In genomic region chr7:80401860-80402641, GRCm38 (mm10) we compare ENCODE assay signal across 8 mouse cellular contexts. TPM values are rescaled to one million over a fixed set of nuclear protein-coding genes. Genes with fewer than 3 reads are reported as not detected.
DNase-seq lines count a peak whose midpoint lies in the region; ATAC-seq and TF ChIP-seq lines count a peak whose summit lies in the region.

No protein-coding gene starts in this region.

- H3K36me3 ChIP-seq in hindbrain, embryonic 12.5 days: peaks cover 4% of the 10 kb centered on the region; the same call in 1 of the 2 replicates
- H3K36me3 ChIP-seq in limb, embryonic 14.5 days (ENCODE audit: control insufficient read depth, insufficient read depth, low read length): peaks cover 13% of the 10 kb centered on the region; the same call in 1 of the 2 replicates
- peaks cover 12% of the 10 kb centered on the region; the same call in 1 of the 2 replicates for H3K36me3 ChIP-seq in midbrain, embryonic 14.5 days (ENCODE audit: control insufficient read depth, insufficient read depth, low read length)

- peaks cover 29% of the 10 kb centered on the region for H3K4me1 ChIP-seq in hindbrain, embryonic 12.5 days
- H3K4me1 ChIP-seq in limb, embryonic 14.5 days (ENCODE audit: control insufficient read depth, insufficient read depth, low read length): peaks cover 24% of the 10 kb centered on the region
- peaks cover 14% of the 10 kb centered on the region for H3K4me1 ChIP-seq in midbrain, embryonic 14.5 days (ENCODE audit: control insufficient read depth, insufficient read depth, low read length)

- peak overlapping the region; percentile 82 for H3K27ac ChIP-seq in hindbrain, embryonic 12.5 days
- peak overlapping the region; percentile 93 for H3K27ac ChIP-seq in limb, embryonic 14.5 days (replicated peaks; ENCODE audit: low read depth, low read length)
- peak overlapping the region; percentile 83 for H3K27ac ChIP-seq in midbrain, embryonic 14.5 days (replicated peaks; ENCODE audit: low read depth, low read length)

- TF ChIP-seq POLR2A in limb, embryonic 14.5 days (IDR thresholded peaks at IDR 0.05; ENCODE audit: borderline replicate concordance, extremely low read depth, insufficient read depth, insufficient read length): no peak

- no peaks in the 10 kb centered on the region for H3K9me3 ChIP-seq in hindbrain, embryonic 12.5 days (replicated peaks)
- H3K9me3 ChIP-seq in limb, embryonic 14.5 days (ENCODE audit: control insufficient read depth, low read length): no peaks in the 10 kb centered on the region
- no peaks in the 10 kb centered on the region for H3K9me3 ChIP-seq in midbrain, embryonic 14.5 days (ENCODE audit: control insufficient read depth, low read length)

- peak overlapping the region; percentile 95 for H3K9ac ChIP-seq in hindbrain, embryonic 12.5 days
- peak overlapping the region; percentile 97 for H3K9ac ChIP-seq in limb, embryonic 14.5 days (ENCODE audit: low read depth, low read length, severe bottlenecking)
- peak overlapping the region; percentile 92 for H3K9ac ChIP-seq in midbrain, embryonic 14.5 days (replicated peaks; ENCODE audit: low read length)

- peak; percentile 31 for DNase-seq in ES-CJ7 (ENCODE audit: low read depth, low spot score)
- DNase-seq in adrenal gland, postnatal 10 days: peak; percentile 68
- DNase-seq in limb, embryonic 14.5 days (ENCODE audit: low spot score): peak; percentile 21
- DNase-seq in midbrain, embryonic 14.5 days: peak; percentile 58
- peak; percentile 37 for DNase-seq in thymus, postnatal 0 days (ENCODE audit: low spot score)
- DNase-seq in frontal cortex, postnatal 10 days (ENCODE audit: low spot score in 2 of 2): no peak

- H3K4me2 ChIP-seq in hindbrain, embryonic 12.5 days (replicated peaks): peak overlapping the region; percentile 90
- H3K4me2 ChIP-seq in limb, embryonic 14.5 days (replicated peaks; ENCODE audit: low read depth, low read length, severe bottlenecking): peak overlapping the region; percentile 87
- H3K4me2 ChIP-seq in midbrain, embryonic 14.5 days (ENCODE audit: low read length): peak overlapping the region; percentile 92

- WGBS in hindbrain, embryonic 12.5 days: under 1% methylated on average over 81 of the region's 102 CpGs
- WGBS in limb, embryonic 14.5 days: 0% methylated on average over 10 of the region's 102 CpGs
- WGBS in midbrain, embryonic 14.5 days: under 1% methylated on average over 96 of the region's 102 CpGs

- H3K4me3 ChIP-seq in hindbrain, embryonic 12.5 days: peak overlapping the region; percentile 94
- H3K4me3 ChIP-seq in limb, embryonic 14.5 days (replicated peaks; ENCODE audit: low read length): peak overlapping the region; percentile 89
- peak overlapping the region; percentile 82 for H3K4me3 ChIP-seq in midbrain, embryonic 14.5 days (replicated peaks; ENCODE audit: low read depth, low read length)

- peaks cover 17% of the 10 kb centered on the region for H3K27me3 ChIP-seq in hindbrain, embryonic 12.5 days
- no peaks in the 10 kb centered on the region for H3K27me3 ChIP-seq in limb, embryonic 14.5 days (ENCODE audit: control insufficient read depth, insufficient read depth, low read length)
- H3K27me3 ChIP-seq in midbrain, embryonic 14.5 days (ENCODE audit: control insufficient read depth, insufficient read depth, low read length): 0 out of 2 replicates have a peak, but pooled peaks cover 8% of the 10 kb centered on the region

- peak; percentile 22; the same call in 1 of the 2 replicates for ATAC-seq in erythroid progenitor cell, adult 5-6 weeks (replicated peaks; ENCODE audit: low FRiP score, poor library complexity, severe bottlenecking)
- peak; percentile 43 for ATAC-seq in hindbrain, embryonic 12.5 days (ENCODE audit: low FRiP score)
- peak; percentile 38 for ATAC-seq in limb, embryonic 14.5 days (ENCODE audit: low FRiP score, low read depth)
- peak; percentile 60 for ATAC-seq in midbrain, embryonic 14.5 days (ENCODE audit: low FRiP score, low TSS enrichment)

RNA-seq across cellular contexts. Expression of gene Furin, which starts 3.2 kb away (rescaled TPM):
- total RNA-seq in adrenal gland, postnatal 10 days (2021): 100 to 1,000 TPM; 113 to 129 TPM
- total RNA-seq in erythroid progenitor cell, adult 5-6 weeks (2015; ENCODE audit: low replicate concordance): 22.7 and 51.1 TPM in 2 replicates
- 24.6 and 28.2 TPM in 2 replicates for total RNA-seq in erythroid progenitor cell, adult 5-6 weeks (2017; ENCODE audit: low replicate concordance)
- 6.1 and 6.9 TPM in 2 replicates for polyA plus RNA-seq in hindbrain, embryonic 12.5 days (2016; fragmentation: Nextera tagmentation; extraction: Ambion mirVana)
- polyA plus RNA-seq in limb, embryonic 14.5 days (2012; rRNA removed): 40.5 and 58.3 TPM in 2 replicates
- 17.0 and 19.8 TPM in 2 replicates for polyA plus RNA-seq in limb, embryonic 14.5 days (2014; fragmentation: Nextera tagmentation; extraction: Ambion mirVana)
- polyA plus RNA-seq in midbrain, embryonic 14.5 days (2014; fragmentation: Nextera tagmentation; extraction: Ambion mirVana): 4.6 and 4.9 TPM in 2 replicates
- 6.8 and 9.1 TPM in 2 replicates for polyA plus RNA-seq in thymus, postnatal 0 days (2015; fragmentation: Nextera tagmentation; extraction: Ambion mirVana)

RNA-seq across cellular contexts. Expression of gene Fes, which starts 14.3 kb away (rescaled TPM):
- 10 to 100 TPM; 13.2 to 17.1 TPM for total RNA-seq in adrenal gland, postnatal 10 days (2021)
- 31.0 and 53.2 TPM in 2 replicates for total RNA-seq in erythroid progenitor cell, adult 5-6 weeks (2015; ENCODE audit: low replicate concordance)
- total RNA-seq in erythroid progenitor cell, adult 5-6 weeks (2017; ENCODE audit: low replicate concordance): 9.1 and 17.2 TPM in 2 replicates
- polyA plus RNA-seq in hindbrain, embryonic 12.5 days (2016; fragmentation: Nextera tagmentation; extraction: Ambion mirVana): 10.2 and 11.8 TPM in 2 replicates
- 23.5 and 26.0 TPM in 2 replicates for polyA plus RNA-seq in limb, embryonic 14.5 days (2012; rRNA removed)
- polyA plus RNA-seq in limb, embryonic 14.5 days (2014; fragmentation: Nextera tagmentation; extraction: Ambion mirVana): 12.6 and 14.5 TPM in 2 replicates
- polyA plus RNA-seq in midbrain, embryonic 14.5 days (2014; fragmentation: Nextera tagmentation; extraction: Ambion mirVana): 1.6 and 3.2 TPM in 2 replicates
- 7.3 and 7.8 TPM in 2 replicates for polyA plus RNA-seq in thymus, postnatal 0 days (2015; fragmentation: Nextera tagmentation; extraction: Ambion mirVana)

RNA-seq across cellular contexts. Expression of gene Man2a2, which starts 30.9 kb away (rescaled TPM):
- total RNA-seq in adrenal gland, postnatal 10 days (2021): 10 to 100 TPM; 56.2 to 93.5 TPM
- total RNA-seq in erythroid progenitor cell, adult 5-6 weeks (2015; ENCODE audit: low replicate concordance): 6.5 and 13.0 TPM in 2 replicates
- total RNA-seq in erythroid progenitor cell, adult 5-6 weeks (2017; ENCODE audit: low replicate concordance): 5.1 and 7.8 TPM in 2 replicates
- polyA plus RNA-seq in hindbrain, embryonic 12.5 days (2016; fragmentation: Nextera tagmentation; extraction: Ambion mirVana): 27.2 and 30.9 TPM in 2 replicates
- polyA plus RNA-seq in limb, embryonic 14.5 days (2012; rRNA removed): 64.8 and 89.1 TPM in 2 replicates
- 14.8 and 18.4 TPM in 2 replicates for polyA plus RNA-seq in limb, embryonic 14.5 days (2014; fragmentation: Nextera tagmentation; extraction: Ambion mirVana)
- 18.1 and 19.5 TPM in 2 replicates for polyA plus RNA-seq in midbrain, embryonic 14.5 days (2014; fragmentation: Nextera tagmentation; extraction: Ambion mirVana)
- 7.1 and 10.3 TPM in 2 replicates for polyA plus RNA-seq in thymus, postnatal 0 days (2015; fragmentation: Nextera tagmentation; extraction: Ambion mirVana)

RNA-seq across cellular contexts. Expression of gene Hddc3, which starts 59.1 kb away (rescaled TPM):
- total RNA-seq in adrenal gland, postnatal 10 days (2021): 10 to 100 TPM; 45.3 to 54.8 TPM
- total RNA-seq in erythroid progenitor cell, adult 5-6 weeks (2015; ENCODE audit: low replicate concordance): 1.3 and 24.9 TPM in 2 replicates
- 4.4 TPM in 1 of 2 replicates, not detected in the other for total RNA-seq in erythroid progenitor cell, adult 5-6 weeks (2017; ENCODE audit: low replicate concordance)
- polyA plus RNA-seq in hindbrain, embryonic 12.5 days (2016; fragmentation: Nextera tagmentation; extraction: Ambion mirVana): 20.2 and 22.0 TPM in 2 replicates
- polyA plus RNA-seq in limb, embryonic 14.5 days (2012; rRNA removed): 48.8 and 50.4 TPM in 2 replicates
- 23.1 and 23.8 TPM in 2 replicates for polyA plus RNA-seq in limb, embryonic 14.5 days (2014; fragmentation: Nextera tagmentation; extraction: Ambion mirVana)
- polyA plus RNA-seq in midbrain, embryonic 14.5 days (2014; fragmentation: Nextera tagmentation; extraction: Ambion mirVana): 28.7 and 34.8 TPM in 2 replicates
- polyA plus RNA-seq in thymus, postnatal 0 days (2015; fragmentation: Nextera tagmentation; extraction: Ambion mirVana): 8.4 and 12.7 TPM in 2 replicates

Comparison
In these comparisons a context has a peak if more than half of its experiments do, and no peak if none do; other contexts are left out.
1. DNase-seq: peak in ES-CJ7 (single experiment), adrenal gland, postnatal 10 days (single experiment), limb, embryonic 14.5 days (single experiment), midbrain, embryonic 14.5 days (single experiment) and thymus, postnatal 0 days (single experiment); none in frontal cortex, postnatal 10 days (0 of 2).
2. Peak in every context shown above with its lines, with median percentiles within 50 percentile points of each other: ATAC-seq, H3K27ac ChIP-seq, H3K4me2 ChIP-seq, H3K4me3 ChIP-seq and H3K9ac ChIP-seq.